ENCODE assay signal across 12 mouse cellular contexts in genomic region chr1:131293922-131294250, GRCm38 (mm10). TPM values are rescaled to one million over a fixed set of nuclear protein-coding genes. Genes with fewer than 3 reads are reported as not detected.
DNase-seq lines count a peak whose midpoint lies in the region; ATAC-seq lines count a peak whose summit lies in the region.
"Had no signal": no experiment of that assay in that cellular context is flagged by ENCODE, and none has a peak within 500 bp of the region (broad histone marks: within the 10 kb centered on the region; RNA-seq: fewer than 3 reads in every experiment).

No protein-coding gene starts in this region.

- no peak overlapping the region for H3K9ac ChIP-seq in embryonic facial prominence, embryonic 13.5 days
- H3K9ac ChIP-seq in midbrain, embryonic 11.5 days (ENCODE audit: low read length), result no peak overlapping the region
- H3K9ac ChIP-seq: intestine, embryonic 15.5 days; lung, embryonic 14.5 days had no signal

- H3K27ac ChIP-seq in embryonic facial prominence, embryonic 13.5 days, result peak overlapping the region; percentile 45; the same call in 1 of the 2 replicates
- H3K27ac ChIP-seq in embryonic facial prominence, embryonic 10.5 days (replicated peaks), result no peak overlapping the region
- no peak overlapping the region for H3K27ac ChIP-seq in midbrain, embryonic 10.5 days (replicated peaks)
- H3K27ac ChIP-seq in midbrain, embryonic 11.5 days (ENCODE audit: low read depth, low read length), result no peak overlapping the region
- H3K27ac ChIP-seq: intestine, embryonic 15.5 days had no signal

- no peak for DNase-seq in embryonic facial prominence, embryonic 10.5 days (ENCODE audit: low spot score)
- peak; percentile 51 for DNase-seq in right cerebral cortex, adult 18-20 months
- no peak for DNase-seq in right cerebral cortex, postnatal 4 days
- peak; percentile 53 to 76 for DNase-seq in layer of hippocampus, adult 18-20 months (ENCODE audit: low spot score in 2 of 2)
- peak; percentile 72 for DNase-seq in telencephalon, adult 2 months (ENCODE audit: low read depth, low spot score)
- no peak for DNase-seq in midbrain, embryonic 10.5 days (ENCODE audit: low spot score)
- DNase-seq in midbrain, embryonic 11.5 days (ENCODE audit: low spot score, missing footprints), result no peak
- DNase-seq: adrenal gland, adult 8-10 months; kidney, postnatal 4 days; lung, embryonic 14.5 days had no signal

- no peak overlapping the region for H3K4me3 ChIP-seq in embryonic facial prominence, embryonic 13.5 days
- H3K4me3 ChIP-seq in embryonic facial prominence, embryonic 10.5 days, result no peak overlapping the region
- no peak overlapping the region for H3K4me3 ChIP-seq in midbrain, embryonic 10.5 days
- H3K4me3 ChIP-seq in midbrain, embryonic 11.5 days (ENCODE audit: low read depth, low read length), result no peak overlapping the region
- H3K4me3 ChIP-seq: intestine, embryonic 15.5 days had no signal

- 0 out of 2 replicates have a peak, but pooled peaks cover 2% of the 10 kb centered on the region for H3K4me1 ChIP-seq in embryonic facial prominence, embryonic 13.5 days
- H3K4me1 ChIP-seq in embryonic facial prominence, embryonic 10.5 days, result no peaks in the 10 kb centered on the region
- no peaks in the 10 kb centered on the region for H3K4me1 ChIP-seq in midbrain, embryonic 10.5 days
- no peaks in the 10 kb centered on the region for H3K4me1 ChIP-seq in midbrain, embryonic 11.5 days (ENCODE audit: control insufficient read depth, insufficient read depth, low read length)
- H3K4me1 ChIP-seq: intestine, embryonic 15.5 days had no signal

- WGBS in embryonic facial prominence, embryonic 13.5 days, result 80% methylated on average over 2 of the region's 2 CpGs
- WGBS in embryonic facial prominence, embryonic 10.5 days, result 94% methylated on average over 2 of the region's 2 CpGs
- WGBS in midbrain, embryonic 10.5 days, result 100% methylated on average over 2 of the region's 2 CpGs
- 92% methylated on average over 2 of the region's 2 CpGs for WGBS in midbrain, embryonic 11.5 days

- no peaks in the 10 kb centered on the region for H3K9me3 ChIP-seq in embryonic facial prominence, embryonic 13.5 days
- H3K9me3 ChIP-seq in embryonic facial prominence, embryonic 10.5 days, result no peaks in the 10 kb centered on the region
- no peaks in the 10 kb centered on the region for H3K9me3 ChIP-seq in midbrain, embryonic 10.5 days (replicated peaks)
- H3K9me3 ChIP-seq in midbrain, embryonic 11.5 days (ENCODE audit: control insufficient read depth, low read length), result no peaks in the 10 kb centered on the region
- H3K9me3 ChIP-seq: intestine, embryonic 15.5 days had no signal

- H3K36me3 ChIP-seq in embryonic facial prominence, embryonic 13.5 days, result peaks cover 79% of the 10 kb centered on the region
- peaks cover 82% of the 10 kb centered on the region for H3K36me3 ChIP-seq in embryonic facial prominence, embryonic 10.5 days (replicated peaks)
- peaks cover 86% of the 10 kb centered on the region for H3K36me3 ChIP-seq in midbrain, embryonic 10.5 days
- H3K36me3 ChIP-seq in midbrain, embryonic 11.5 days (ENCODE audit: control insufficient read depth, insufficient read depth, low read length), result peaks cover 9% of the 10 kb centered on the region; the same call in 1 of the 2 replicates

- no peaks in the 10 kb centered on the region for H3K27me3 ChIP-seq in embryonic facial prominence, embryonic 13.5 days
- H3K27me3 ChIP-seq in embryonic facial prominence, embryonic 10.5 days (replicated peaks; ENCODE audit: low read depth, poor library complexity, severe bottlenecking), result no peaks in the 10 kb centered on the region
- no peaks in the 10 kb centered on the region for H3K27me3 ChIP-seq in midbrain, embryonic 10.5 days (ENCODE audit: low read depth, poor library complexity, severe bottlenecking)
- no peaks in the 10 kb centered on the region for H3K27me3 ChIP-seq in midbrain, embryonic 11.5 days (ENCODE audit: control insufficient read depth, insufficient read depth, low read length)
- H3K27me3 ChIP-seq: intestine, embryonic 15.5 days had no signal

- no peak for ATAC-seq in embryonic facial prominence, embryonic 13.5 days (ENCODE audit: insufficient number of reproducible peaks, insufficient read depth, low FRiP score, low TSS enrichment, low read depth)
- no peak for ATAC-seq in midbrain, embryonic 11.5 days (ENCODE audit: low FRiP score)
- ATAC-seq: intestine, embryonic 15.5 days had no signal

- no peak overlapping the region for H3K4me2 ChIP-seq in embryonic facial prominence, embryonic 13.5 days
- H3K4me2 ChIP-seq in midbrain, embryonic 11.5 days, result no peak overlapping the region
- H3K4me2 ChIP-seq: intestine, embryonic 15.5 days; lung, embryonic 14.5 days had no signal

RNA-seq across cellular contexts. Expression of gene Ikbke, which starts 14.5 kb away (rescaled TPM):
- polyA plus RNA-seq in embryonic facial prominence, embryonic 13.5 days (2015; fragmentation: Nextera tagmentation; extraction: Ambion mirVana), result 2.7 and 3.6 TPM in 2 replicates
- polyA plus RNA-seq in embryonic facial prominence, embryonic 10.5 days (2016; fragmentation: Nextera tagmentation; extraction: Ambion mirVana), result 0.94 and 1.6 TPM in 2 replicates
- total RNA-seq in layer of hippocampus, adult 18-20 months (2021), result 1 to 10 TPM; 1.2 to 1.8 TPM
- 0.54 and 1.2 TPM in 2 replicates for polyA plus RNA-seq in midbrain, embryonic 10.5 days (2016; fragmentation: Nextera tagmentation; extraction: Ambion mirVana)
- 0.55 and 0.57 TPM in 2 replicates for polyA plus RNA-seq in midbrain, embryonic 11.5 days (2014; fragmentation: Nextera tagmentation; extraction: Ambion mirVana)

RNA-seq across cellular contexts. Expression of gene Rassf5, which starts 48.8 kb away (rescaled TPM):
- 1.7 and 1.8 TPM in 2 replicates for polyA plus RNA-seq in embryonic facial prominence, embryonic 13.5 days (2015; fragmentation: Nextera tagmentation; extraction: Ambion mirVana)
- 1.2 and 1.3 TPM in 2 replicates for polyA plus RNA-seq in embryonic facial prominence, embryonic 10.5 days (2016; fragmentation: Nextera tagmentation; extraction: Ambion mirVana)
- 10 to 100 TPM; 15.9 to 17.4 TPM for total RNA-seq in layer of hippocampus, adult 18-20 months (2021)
- 0.93 and 1.0 TPM in 2 replicates for polyA plus RNA-seq in midbrain, embryonic 10.5 days (2016; fragmentation: Nextera tagmentation; extraction: Ambion mirVana)
- polyA plus RNA-seq in midbrain, embryonic 11.5 days (2014; fragmentation: Nextera tagmentation; extraction: Ambion mirVana), result 0.52 and 1.00 TPM in 2 replicates

Comparison
In these comparisons a context has a peak if more than half of its experiments do, and no peak if none do; other contexts are left out.
1. DNase-seq: peak in right cerebral cortex, adult 18-20 months (single experiment), layer of hippocampus, adult 18-20 months (2 of 2) and telencephalon, adult 2 months (single experiment); none in embryonic facial prominence, embryonic 10.5 days (single experiment), right cerebral cortex, postnatal 4 days (single experiment), midbrain, embryonic 10.5 days (single experiment) and midbrain, embryonic 11.5 days (single experiment).